28 mouse cellular contexts compared by ENCODE assay signal in the genomic region with DNA sequence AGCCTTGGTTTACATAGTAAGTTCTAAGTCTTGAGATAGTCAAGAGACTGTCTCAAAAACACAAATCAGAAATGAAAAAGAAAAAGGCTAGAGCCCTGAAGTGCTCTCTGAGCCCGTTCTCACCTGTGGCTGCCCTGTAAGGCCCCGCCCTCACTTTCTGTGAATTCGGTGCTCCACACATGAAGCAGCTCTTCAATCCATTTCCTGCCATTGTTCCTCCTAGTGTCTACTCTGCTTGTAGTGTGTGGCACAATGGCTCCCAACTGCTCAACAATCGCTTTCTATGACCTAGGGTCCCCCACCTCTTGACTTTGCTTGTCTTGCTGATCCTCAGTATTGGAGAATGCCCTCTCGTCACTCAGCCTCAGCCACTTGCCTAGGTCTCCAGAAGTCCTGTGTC. TPM values are rescaled to one million over a fixed set of nuclear protein-coding genes. Genes with fewer than 3 reads are reported as not detected.
DNase-seq lines count a peak whose midpoint lies in the region; ATAC-seq and TF ChIP-seq lines count a peak whose summit lies in the region.
"Had no signal": no experiment of that assay in that cellular context is flagged by ENCODE, and none has a peak within 500 bp of the region (broad histone marks: within the 10 kb centered on the region; RNA-seq: fewer than 3 reads in every experiment).

No protein-coding gene starts in this region.

- no peak for ATAC-seq in intestine, embryonic 16.5 days
- ATAC-seq in intestine, postnatal 0 days, result no peak
- ATAC-seq in activated CD4-positive, CD25-positive, alpha-beta regulatory T cell, adult 4 months, result no peak
- no peak for ATAC-seq in forebrain, embryonic 11.5 days (replicated peaks; ENCODE audit: low FRiP score)
- ATAC-seq: forebrain, embryonic 14.5 days; hindbrain, postnatal 0 days had no signal

- H3K4me1 ChIP-seq in intestine, embryonic 16.5 days (ENCODE audit: control insufficient read depth, insufficient read depth, low read length), result peaks cover 37% of the 10 kb centered on the region
- H3K4me1 ChIP-seq in intestine, postnatal 0 days (replicated peaks; ENCODE audit: control insufficient read depth, insufficient read depth, low read length), result peaks cover 7% of the 10 kb centered on the region
- H3K4me1 ChIP-seq in thymus, adult 2 months (replicated peaks; ENCODE audit: control insufficient read depth, insufficient read depth, low read length), result peaks cover 27% of the 10 kb centered on the region
- H3K4me1 ChIP-seq in embryonic facial prominence, embryonic 10.5 days, result peaks cover 38% of the 10 kb centered on the region
- H3K4me1 ChIP-seq in forebrain, embryonic 11.5 days (replicated peaks; ENCODE audit: control insufficient read depth, insufficient read depth, low read length), result no peaks in the 10 kb centered on the region; the same call in 1 of the 2 replicates

- no peak overlapping the region for H3K4me2 ChIP-seq in intestine, embryonic 16.5 days (ENCODE audit: low read depth, low read length)
- H3K4me2 ChIP-seq in intestine, postnatal 0 days (replicated peaks; ENCODE audit: low read depth), result no peak overlapping the region
- H3K4me2 ChIP-seq in forebrain, embryonic 11.5 days (ENCODE audit: low read depth, low read length, severe bottlenecking), result no peak overlapping the region
- H3K4me2 ChIP-seq: embryonic facial prominence, embryonic 13.5 days; heart, embryonic 12.5 days; limb, embryonic 15.5 days; liver, embryonic 15.5 days; neural tube, embryonic 12.5 days; stomach, embryonic 15.5 days had no signal

- no peak for TF ChIP-seq CTCF in intestine, postnatal 0 days (IDR thresholded peaks at IDR 0.05; ENCODE audit: low read depth)
- no peak for TF ChIP-seq CTCF in thymus, adult 2 months (IDR thresholded peaks at IDR 0.05; ENCODE audit: borderline replicate concordance, control insufficient read depth, extremely low read depth, insufficient read depth, low read length, poor library complexity)

- no peak overlapping the region for H3K4me3 ChIP-seq in intestine, embryonic 16.5 days (ENCODE audit: low read length)
- H3K4me3 ChIP-seq in intestine, postnatal 0 days (ENCODE audit: low read depth, low read length), result no peak overlapping the region
- no peak overlapping the region for H3K4me3 ChIP-seq in thymus, adult 2 months (ENCODE audit: control insufficient read depth, insufficient read depth, low read length)
- H3K4me3 ChIP-seq in embryonic facial prominence, embryonic 10.5 days, result no peak overlapping the region
- H3K4me3 ChIP-seq in forebrain, embryonic 11.5 days (ENCODE audit: low read depth, low read length), result no peak overlapping the region
- H3K4me3 ChIP-seq: embryonic facial prominence, embryonic 13.5 days; heart, embryonic 12.5 days; limb, embryonic 15.5 days; liver, embryonic 15.5 days; neural tube, embryonic 12.5 days; stomach, embryonic 15.5 days had no signal

- no peak for DNase-seq in thymus, adult 2 months
- no peak for DNase-seq in thymus, adult 18-20 months
- DNase-seq in ES-CJ7 (ENCODE audit: low read depth, low spot score), result peak; percentile 35
- DNase-seq in embryonic facial prominence, embryonic 10.5 days (ENCODE audit: low spot score), result no peak
- no peak for DNase-seq in forebrain, embryonic 11.5 days (ENCODE audit: low spot score)
- DNase-seq: adrenal gland, postnatal 10 days; cerebellum, adult 18-20 months; cerebellum, postnatal 14 days; heart, postnatal 14 days; kidney, adult 18-20 months; left cerebral cortex, postnatal 4 days; lung, postnatal 14 days; midbrain, embryonic 14.5 days had no signal

- no peaks in the 10 kb centered on the region for H3K27me3 ChIP-seq in intestine, embryonic 16.5 days (replicated peaks; ENCODE audit: control insufficient read depth, insufficient read depth, low read length)
- H3K27me3 ChIP-seq in intestine, postnatal 0 days (replicated peaks; ENCODE audit: control insufficient read depth, insufficient read depth, low read length), result no peaks in the 10 kb centered on the region
- no peaks in the 10 kb centered on the region for H3K27me3 ChIP-seq in thymus, adult 2 months (ENCODE audit: control insufficient read depth, insufficient read depth, low read length)
- H3K27me3 ChIP-seq in embryonic facial prominence, embryonic 10.5 days (replicated peaks; ENCODE audit: low read depth, poor library complexity, severe bottlenecking), result peaks cover 37% of the 10 kb centered on the region
- H3K27me3 ChIP-seq in forebrain, embryonic 11.5 days (ENCODE audit: control insufficient read depth, insufficient read depth, low read length), result no peaks in the 10 kb centered on the region
- H3K27me3 ChIP-seq: stomach, embryonic 15.5 days had no signal

- H3K9me3 ChIP-seq in intestine, embryonic 16.5 days (ENCODE audit: control insufficient read depth, low read length), result no peaks in the 10 kb centered on the region
- H3K9me3 ChIP-seq in intestine, postnatal 0 days (ENCODE audit: control insufficient read depth), result no peaks in the 10 kb centered on the region
- no peaks in the 10 kb centered on the region for H3K9me3 ChIP-seq in embryonic facial prominence, embryonic 10.5 days
- H3K9me3 ChIP-seq in forebrain, embryonic 11.5 days (ENCODE audit: control insufficient read depth, low read length), result no peaks in the 10 kb centered on the region
- H3K9me3 ChIP-seq: embryonic facial prominence, embryonic 13.5 days; heart, embryonic 12.5 days; limb, embryonic 15.5 days; liver, embryonic 15.5 days; neural tube, embryonic 12.5 days; stomach, embryonic 15.5 days had no signal

- no peak overlapping the region for H3K27ac ChIP-seq in intestine, embryonic 16.5 days (ENCODE audit: low read length)
- H3K27ac ChIP-seq in intestine, postnatal 0 days (ENCODE audit: low read depth, low read length), result no peak overlapping the region
- H3K27ac ChIP-seq in thymus, adult 2 months (ENCODE audit: control insufficient read depth, insufficient read depth, low read length), result peak overlapping the region; percentile 8; the same call in 1 of the 2 replicates
- H3K27ac ChIP-seq in embryonic facial prominence, embryonic 10.5 days (replicated peaks), result 0 out of 2 replicates have a peak overlapping the region, but pooled peaks have one; percentile 51
- no peak overlapping the region for H3K27ac ChIP-seq in forebrain, embryonic 11.5 days (ENCODE audit: low read depth, low read length)
- H3K27ac ChIP-seq: embryonic facial prominence, embryonic 13.5 days; hindbrain, postnatal 0 days; limb, embryonic 15.5 days; liver, embryonic 15.5 days; neural tube, embryonic 12.5 days; stomach, embryonic 15.5 days had no signal

- 76% methylated on average over 5 of the region's 5 CpGs for WGBS in intestine, embryonic 16.5 days
- WGBS in intestine, postnatal 0 days, result 67% methylated on average over 5 of the region's 5 CpGs
- WGBS in thymus, adult 2 months, result 40% methylated on average over 5 of the region's 5 CpGs
- WGBS in embryonic facial prominence, embryonic 10.5 days, result 77% methylated on average over 5 of the region's 5 CpGs
- WGBS in forebrain, embryonic 11.5 days, result 69% methylated on average over 5 of the region's 5 CpGs

- no peaks in the 10 kb centered on the region for H3K36me3 ChIP-seq in intestine, embryonic 16.5 days (ENCODE audit: control insufficient read depth, insufficient read depth, low read length)
- H3K36me3 ChIP-seq in intestine, postnatal 0 days (ENCODE audit: control insufficient read depth, insufficient read depth), result no peaks in the 10 kb centered on the region
- no peaks in the 10 kb centered on the region for H3K36me3 ChIP-seq in thymus, adult 2 months (ENCODE audit: control insufficient read depth, insufficient read depth, low read length)
- H3K36me3 ChIP-seq in embryonic facial prominence, embryonic 10.5 days (replicated peaks), result peaks cover 2% of the 10 kb centered on the region; the same call in 1 of the 2 replicates
- no peaks in the 10 kb centered on the region for H3K36me3 ChIP-seq in forebrain, embryonic 11.5 days (ENCODE audit: control insufficient read depth, insufficient read depth, low read length)
- H3K36me3 ChIP-seq: heart, embryonic 12.5 days; liver, embryonic 15.5 days; neural tube, embryonic 12.5 days; stomach, embryonic 15.5 days had no signal

- no peak for TF ChIP-seq POLR2A in thymus, adult 2 months (IDR thresholded peaks at IDR 0.05; ENCODE audit: control insufficient read depth, extremely low read depth, insufficient read depth, low read length, poor library complexity)

- H3K9ac ChIP-seq in intestine, embryonic 16.5 days (ENCODE audit: low read depth, low read length), result peak overlapping the region; percentile 35; the same call in 1 of the 2 replicates
- H3K9ac ChIP-seq in intestine, postnatal 0 days (ENCODE audit: low read depth, low read length), result no peak overlapping the region
- no peak overlapping the region for H3K9ac ChIP-seq in forebrain, embryonic 11.5 days (ENCODE audit: low read length)
- H3K9ac ChIP-seq: heart, embryonic 12.5 days; limb, embryonic 15.5 days; liver, embryonic 15.5 days; stomach, embryonic 15.5 days had no signal

RNA-seq across cellular contexts. Expression of gene Pold4, which starts 4.3 kb away (rescaled TPM):
- polyA plus RNA-seq in intestine, embryonic 16.5 days (2015; fragmentation: Nextera tagmentation; extraction: Ambion mirVana), result 46.7 and 52.9 TPM in 2 replicates
- 81.5 and 87.8 TPM in 2 replicates for polyA plus RNA-seq in intestine, postnatal 0 days (2015; fragmentation: Nextera tagmentation; extraction: Ambion mirVana)
- 104 and 117 TPM in 2 replicates for polyA plus RNA-seq in thymus, adult 2 months (2012; rRNA removed)
- polyA plus RNA-seq in embryonic facial prominence, embryonic 10.5 days (2016; fragmentation: Nextera tagmentation; extraction: Ambion mirVana), result 13.7 and 15.1 TPM in 2 replicates
- polyA plus RNA-seq in activated CD4-positive, CD25-positive, alpha-beta regulatory T cell, adult 4 months (2017; shearing (Covaris generic)), result 100 to 1,000 TPM; 117 to 151 TPM
- polyA plus RNA-seq in forebrain, embryonic 11.5 days (2014; fragmentation: Nextera tagmentation; extraction: Ambion mirVana), result 8.0 and 8.8 TPM in 2 replicates

RNA-seq across cellular contexts. Expression of gene AC109138.7, which starts 13.3 kb away (rescaled TPM):
- not detected in 2 replicates for polyA plus RNA-seq in intestine, embryonic 16.5 days (2015; fragmentation: Nextera tagmentation; extraction: Ambion mirVana)
- polyA plus RNA-seq in intestine, postnatal 0 days (2015; fragmentation: Nextera tagmentation; extraction: Ambion mirVana), result not detected in 2 replicates
- not detected in 2 replicates for polyA plus RNA-seq in thymus, adult 2 months (2012; rRNA removed)
- not detected in 2 replicates for polyA plus RNA-seq in embryonic facial prominence, embryonic 10.5 days (2016; fragmentation: Nextera tagmentation; extraction: Ambion mirVana)
- not detected for polyA plus RNA-seq in activated CD4-positive, CD25-positive, alpha-beta regulatory T cell, adult 4 months (2017; shearing (Covaris generic))
- polyA plus RNA-seq in forebrain, embryonic 11.5 days (2014; fragmentation: Nextera tagmentation; extraction: Ambion mirVana), result not detected in 2 replicates
- polyA plus RNA-seq: embryonic facial prominence, embryonic 13.5 days; forebrain, embryonic 14.5 days; gonadal fat pad, adult 2 months; heart, embryonic 12.5 days; hindbrain, embryonic 11.5 days; hindbrain, postnatal 0 days; kidney, embryonic 16.5 days; large intestine, adult 2 months; limb, embryonic 15.5 days; liver, embryonic 15.5 days; midbrain, embryonic 14.5 days; neural tube, embryonic 12.5 days; stomach, embryonic 15.5 days had no signal

RNA-seq across cellular contexts. Expression of gene Clcf1, which starts 13.4 kb away (rescaled TPM):
- 5.9 TPM in 2 replicates for polyA plus RNA-seq in intestine, embryonic 16.5 days (2015; fragmentation: Nextera tagmentation; extraction: Ambion mirVana)
- 2.4 and 2.5 TPM in 2 replicates for polyA plus RNA-seq in intestine, postnatal 0 days (2015; fragmentation: Nextera tagmentation; extraction: Ambion mirVana)
- polyA plus RNA-seq in thymus, adult 2 months (2012; rRNA removed), result 32.9 and 36.1 TPM in 2 replicates
- 2.8 and 3.3 TPM in 2 replicates for polyA plus RNA-seq in embryonic facial prominence, embryonic 10.5 days (2016; fragmentation: Nextera tagmentation; extraction: Ambion mirVana)
- 10 to 100 TPM; 19.7 to 29.7 TPM for polyA plus RNA-seq in activated CD4-positive, CD25-positive, alpha-beta regulatory T cell, adult 4 months (2017; shearing (Covaris generic))
- polyA plus RNA-seq in forebrain, embryonic 11.5 days (2014; fragmentation: Nextera tagmentation; extraction: Ambion mirVana), result 1.0 and 1.8 TPM in 2 replicates

RNA-seq across cellular contexts. Expression of gene Rad9a, which starts 26.0 kb away (rescaled TPM):
- polyA plus RNA-seq in intestine, embryonic 16.5 days (2015; fragmentation: Nextera tagmentation; extraction: Ambion mirVana), result 31.7 and 34.2 TPM in 2 replicates
- 12.3 and 13.5 TPM in 2 replicates for polyA plus RNA-seq in intestine, postnatal 0 days (2015; fragmentation: Nextera tagmentation; extraction: Ambion mirVana)
- polyA plus RNA-seq in thymus, adult 2 months (2012; rRNA removed), result 119 and 143 TPM in 2 replicates
- 58.1 and 58.2 TPM in 2 replicates for polyA plus RNA-seq in embryonic facial prominence, embryonic 10.5 days (2016; fragmentation: Nextera tagmentation; extraction: Ambion mirVana)
- polyA plus RNA-seq in activated CD4-positive, CD25-positive, alpha-beta regulatory T cell, adult 4 months (2017; shearing (Covaris generic)), result 10 to 100 TPM; 37.7 to 40.3 TPM
- 49.9 and 52.6 TPM in 2 replicates for polyA plus RNA-seq in forebrain, embryonic 11.5 days (2014; fragmentation: Nextera tagmentation; extraction: Ambion mirVana)

RNA-seq across cellular contexts. Expression of gene Ppp1ca, which starts 35.6 kb away (rescaled TPM):
- 759 and 799 TPM in 2 replicates for polyA plus RNA-seq in intestine, embryonic 16.5 days (2015; fragmentation: Nextera tagmentation; extraction: Ambion mirVana)
- polyA plus RNA-seq in intestine, postnatal 0 days (2015; fragmentation: Nextera tagmentation; extraction: Ambion mirVana), result 370 and 382 TPM in 2 replicates
- 897 and 1,014 TPM in 2 replicates for polyA plus RNA-seq in thymus, adult 2 months (2012; rRNA removed)
- 1,000 and 1,025 TPM in 2 replicates for polyA plus RNA-seq in embryonic facial prominence, embryonic 10.5 days (2016; fragmentation: Nextera tagmentation; extraction: Ambion mirVana)
- polyA plus RNA-seq in activated CD4-positive, CD25-positive, alpha-beta regulatory T cell, adult 4 months (2017; shearing (Covaris generic)), result 1,000 to 10,000 TPM in 1 of 2 experiments, 100 to 1,000 TPM in 1; 945 to 1,075 TPM
- polyA plus RNA-seq in forebrain, embryonic 11.5 days (2014; fragmentation: Nextera tagmentation; extraction: Ambion mirVana), result 856 and 864 TPM in 2 replicates

Comparison
In these comparisons a context has a peak if more than half of its experiments do, and no peak if none do; other contexts are left out.
1. H3K27ac ChIP-seq: peak in thymus, adult 2 months (single experiment) and embryonic facial prominence, embryonic 10.5 days (single experiment); none in intestine, embryonic 16.5 days (single experiment), intestine, postnatal 0 days (single experiment) and forebrain, embryonic 11.5 days (single experiment).